Mouse (Mus musculus): ENCODE results near the gene Foxn1.

Gene Foxn1

GRCm38 (mm10) chr11:78400936-78401335 lies 14.6 kb upstream of the Foxn1 start:
- no peak for DNase-seq (ENCODE audit: low read depth)

- peak; percentile 68 for DNase-seq (ENCODE audit: low read depth)
Observed at GRCm38 (mm10) chr11:78399680-78400079, 13.3 kb upstream of the Foxn1 start.

DNA sequence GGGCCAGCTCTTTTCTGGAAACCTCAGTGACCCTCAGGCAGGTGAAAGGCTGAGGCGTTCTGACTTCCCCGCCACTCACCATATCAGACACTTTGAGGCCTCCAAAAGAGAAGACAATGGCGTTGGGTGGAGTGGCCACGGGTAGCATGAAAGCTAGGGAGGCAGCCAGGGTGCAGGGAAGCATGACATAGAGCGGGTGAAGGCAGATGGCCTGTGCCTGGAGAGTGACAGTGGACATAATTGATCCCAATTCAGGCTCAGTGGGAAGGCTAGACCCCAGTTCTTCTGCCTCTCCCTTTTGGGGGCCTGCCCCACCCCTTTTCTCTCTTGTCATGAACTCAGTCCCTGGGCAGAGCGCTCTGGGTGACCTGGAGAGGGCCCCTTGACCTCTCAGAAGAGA lies 11.9 kb upstream of the Foxn1 start:
- DNase-seq (ENCODE audit: low read depth) = no peak

GRCm38 (mm10) chr11:78397397-78397796 lies 11.0 kb upstream of the Foxn1 start:
- peak; percentile 63 for DNase-seq (ENCODE audit: low read depth)

DNA sequence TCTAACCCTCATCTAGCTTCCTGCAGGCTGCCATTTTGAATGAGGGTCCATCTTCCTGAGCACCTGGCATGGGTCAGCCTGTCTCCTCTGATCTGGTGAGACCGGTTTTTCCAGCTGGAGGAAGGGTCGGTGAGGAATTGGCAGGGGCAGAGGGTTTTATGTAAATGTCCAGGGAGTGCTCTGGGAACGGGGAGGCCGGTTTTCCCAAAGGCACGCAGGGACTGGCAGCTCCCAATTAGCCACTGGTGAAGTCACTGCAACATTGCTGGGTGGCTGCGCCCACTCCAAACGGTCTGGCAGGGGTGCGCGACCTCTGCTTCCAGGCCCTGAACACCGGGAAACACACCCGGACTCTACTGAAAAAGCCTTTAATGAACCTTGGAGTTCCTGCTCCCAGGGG lies 10.6 kb upstream of the Foxn1 start:
- DNase-seq (ENCODE audit: low read depth) = no peak

DNA sequence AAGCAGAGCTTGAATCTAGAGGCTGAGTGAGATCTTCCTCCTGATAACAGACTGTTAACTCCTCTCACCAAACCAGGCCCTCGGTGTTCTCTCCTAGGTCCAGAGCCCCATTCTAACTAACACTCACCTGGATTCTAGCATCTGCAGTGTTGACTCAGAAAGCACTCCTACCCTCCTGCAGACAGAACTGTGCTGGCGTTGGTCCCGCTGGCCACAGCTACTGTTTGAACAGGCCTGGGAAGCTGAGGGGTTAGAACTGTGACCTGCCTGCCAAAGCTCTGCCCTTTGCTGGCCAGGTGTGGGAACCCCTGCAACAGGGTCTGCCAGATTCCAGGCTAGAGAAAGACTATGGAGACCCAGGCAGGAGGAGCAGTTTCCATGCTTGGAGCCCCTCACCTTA lies 6.4 kb upstream of the Foxn1 start:
- DNase-seq (ENCODE audit: low read depth) = no peak

- DNase-seq (ENCODE audit: low read depth) = no peak
Observed at GRCm38 (mm10) chr11:78385776-78386175, 582 bp downstream of the Foxn1 start.

DNA sequence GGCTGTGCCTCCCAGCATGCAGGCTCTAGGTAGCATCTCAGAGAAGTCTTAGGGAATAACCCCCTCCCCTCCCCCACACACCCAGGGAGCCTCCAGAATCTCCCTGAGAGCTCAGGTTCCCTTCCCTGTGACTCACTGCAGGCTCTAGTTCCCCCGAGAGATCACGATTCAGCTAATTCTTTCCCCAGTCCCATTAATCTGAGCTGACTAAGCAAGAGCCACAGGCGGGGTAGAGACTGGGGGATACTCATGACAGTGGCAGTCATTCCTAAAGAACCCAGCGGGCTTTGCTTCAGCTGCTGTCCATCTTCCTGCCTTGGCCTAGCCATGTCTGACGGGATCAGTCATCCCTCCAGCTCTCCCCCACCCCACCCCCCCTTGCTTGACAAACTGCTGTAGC lies 3.7 kb downstream of the Foxn1 start:
- no peak for DNase-seq (ENCODE audit: low read depth)

DNA sequence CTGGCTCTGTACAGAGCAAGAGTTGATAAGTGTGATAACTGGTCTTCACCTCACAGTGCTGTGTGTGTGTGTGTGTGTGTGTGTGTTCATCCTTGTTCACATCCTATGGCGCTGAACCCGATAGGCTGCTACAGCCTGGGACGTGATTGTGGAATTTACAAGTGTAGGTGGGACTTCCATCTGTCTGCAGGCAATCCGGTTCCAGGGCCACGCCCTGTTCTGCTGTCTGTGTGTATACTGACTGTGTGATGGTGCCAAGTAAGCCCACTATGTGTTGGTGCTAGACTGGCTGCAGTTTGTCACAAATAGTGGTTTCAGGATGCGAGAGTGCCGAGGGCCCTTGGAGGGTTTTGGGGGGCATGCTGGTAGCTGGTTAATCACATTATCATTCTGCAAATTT lies 4.1 kb downstream of the Foxn1 start:
- DNase-seq (ENCODE audit: low read depth) = no peak

- DNase-seq (ENCODE audit: low read depth) = no peak
Observed at GRCm38 (mm10) chr11:78380996-78381395, 5.4 kb downstream of the Foxn1 start.

DNA sequence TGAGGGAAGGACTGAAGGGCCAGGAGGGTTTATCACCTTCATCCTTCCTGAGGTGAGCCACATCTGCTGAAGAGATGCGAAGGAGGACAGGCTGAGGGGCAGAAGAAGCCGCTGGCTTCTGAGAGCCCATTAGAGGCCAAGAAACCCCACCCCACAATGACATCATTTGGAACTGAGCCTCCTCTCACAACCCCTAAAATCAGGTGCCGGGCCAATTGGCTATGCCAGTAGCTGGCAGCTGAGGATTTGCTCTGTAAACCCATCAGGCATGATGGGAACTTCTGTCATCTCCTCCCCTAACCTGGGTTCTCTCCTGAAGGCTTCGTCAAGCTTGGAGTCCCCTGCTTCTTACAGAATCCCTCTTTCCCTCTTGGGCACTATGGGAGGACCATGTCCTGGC lies 6.0 kb downstream of the Foxn1 start:
- DNase-seq (ENCODE audit: low read depth) = no peak

GRCm38 (mm10) chr11:78377549-78378159 lies 8.7 kb downstream of the Foxn1 start:
- no peak for DNase-seq (ENCODE audit: low read depth)

DNA sequence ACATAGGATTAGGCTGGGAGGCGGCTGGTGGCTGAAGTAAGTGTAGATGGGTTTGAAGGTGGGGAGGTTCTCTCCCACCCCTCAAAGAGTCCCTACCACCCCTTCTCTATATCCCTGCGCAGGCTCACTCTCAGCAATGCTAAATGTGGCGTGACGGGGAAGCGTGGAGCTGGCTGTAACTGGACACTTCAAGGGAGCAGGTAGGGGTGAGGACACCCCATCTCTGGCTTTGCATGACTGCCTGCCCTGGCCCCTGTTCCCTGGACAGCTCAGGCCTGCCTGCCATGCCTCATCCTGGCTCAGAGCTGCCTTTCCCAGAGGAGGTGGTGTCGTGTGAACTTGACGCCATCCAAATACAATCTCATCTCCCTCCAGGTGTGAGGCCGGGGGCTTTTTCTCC lies 12.2 kb downstream of the Foxn1 start:
- DNase-seq (ENCODE audit: low read depth) = no peak

- DNase-seq (ENCODE audit: low read depth) = no peak
Observed at GRCm38 (mm10) chr11:78372610-78373009, 13.7 kb downstream of the Foxn1 start.

DNA sequence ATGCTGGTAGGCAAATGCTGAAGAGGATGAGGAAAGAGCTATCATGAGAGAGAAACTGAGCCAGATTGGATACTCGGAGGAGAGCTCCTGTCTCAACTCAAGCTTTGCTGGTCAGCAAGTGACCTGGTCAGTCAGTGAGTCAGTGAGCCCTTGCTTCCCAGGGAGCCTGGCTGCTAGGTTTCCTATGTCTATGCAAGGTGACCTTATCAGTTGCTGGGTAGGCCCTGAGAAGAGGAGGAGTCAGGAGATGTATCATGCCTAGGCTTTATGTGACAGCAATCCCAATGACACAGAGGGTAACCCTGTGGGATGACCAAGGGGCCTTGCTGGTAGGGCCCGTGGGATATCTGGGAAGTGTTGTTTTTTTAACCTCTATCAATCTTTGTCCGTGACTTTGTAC lies 14.2 kb downstream of the Foxn1 start:
- no peak for DNase-seq (ENCODE audit: low read depth)

- DNase-seq (ENCODE audit: low read depth) = no peak
Observed at GRCm38 (mm10) chr11:78371711-78372110, 14.6 kb downstream of the Foxn1 start.

GRCm38 (mm10) chr11:78370389-78370788 lies 16.0 kb downstream of the Foxn1 start:
- no peak for DNase-seq (ENCODE audit: low read depth)

DNA sequence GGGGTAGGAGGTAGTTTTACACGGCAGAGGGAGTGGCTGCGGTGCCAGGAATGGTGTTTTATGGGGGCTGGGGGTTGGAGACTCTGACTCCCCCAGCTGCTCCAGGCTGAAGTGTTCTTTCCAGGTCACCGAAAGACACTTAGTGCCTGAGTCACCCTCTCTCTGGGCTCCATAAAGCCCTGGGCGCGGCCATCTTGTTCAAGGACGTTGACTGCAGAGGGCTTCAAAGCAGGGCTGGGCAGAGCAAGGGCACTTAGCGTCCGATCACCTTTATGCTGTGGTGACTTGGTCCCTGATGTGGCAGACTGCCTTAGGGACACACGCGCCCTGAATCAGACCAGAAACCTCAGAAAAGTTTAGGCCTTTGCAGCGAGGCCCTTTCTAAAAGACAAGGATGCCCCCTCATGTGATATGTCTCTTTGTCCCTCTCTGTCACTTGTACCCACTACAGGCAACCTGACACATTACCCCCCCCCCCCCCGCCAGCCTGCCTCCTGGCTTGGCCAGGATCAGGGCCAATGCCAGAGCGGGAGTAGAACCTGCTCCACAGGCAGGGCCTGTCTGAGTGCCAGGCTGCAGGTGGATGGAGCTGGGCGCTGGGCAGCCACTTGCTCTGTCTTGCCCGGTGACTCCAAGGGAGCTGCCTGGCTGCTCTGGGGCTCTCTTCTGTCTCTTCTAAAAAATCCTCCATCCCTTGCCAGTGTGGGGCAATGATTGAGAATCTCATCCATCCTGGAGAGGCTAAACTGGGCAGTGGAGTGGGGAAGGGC lies 18.7 kb downstream of the Foxn1 start:
- DNase-seq (ENCODE audit: low read depth) = no peak

- no peak for DNase-seq (ENCODE audit: low read depth)
Observed at GRCm38 (mm10) chr11:78364103-78364502, 22.3 kb downstream of the Foxn1 start.

- no peak for DNase-seq (ENCODE audit: low read depth)
Observed at GRCm38 (mm10) chr11:78363309-78364007, 22.9 kb downstream of the Foxn1 start.

DNA sequence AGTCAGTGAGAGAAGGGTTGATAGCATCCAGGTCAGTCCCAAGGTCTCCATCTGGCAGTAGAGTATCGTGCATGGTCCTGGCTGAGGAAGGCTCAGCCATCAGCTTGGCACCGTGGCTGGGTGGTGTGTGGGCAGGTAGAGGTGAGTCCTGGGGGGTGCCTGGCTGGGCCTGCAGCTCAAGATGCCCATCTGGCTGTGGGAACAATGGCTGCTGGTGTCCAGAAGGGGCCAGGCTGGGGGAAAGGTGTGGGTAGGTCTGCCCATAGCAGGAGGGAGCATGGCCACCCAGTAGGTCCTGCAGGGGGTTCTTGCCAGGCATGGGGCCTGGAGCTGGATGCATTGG lies 25.6 kb downstream of the Foxn1 start:
- no peak for DNase-seq (ENCODE audit: low read depth)

DNA sequence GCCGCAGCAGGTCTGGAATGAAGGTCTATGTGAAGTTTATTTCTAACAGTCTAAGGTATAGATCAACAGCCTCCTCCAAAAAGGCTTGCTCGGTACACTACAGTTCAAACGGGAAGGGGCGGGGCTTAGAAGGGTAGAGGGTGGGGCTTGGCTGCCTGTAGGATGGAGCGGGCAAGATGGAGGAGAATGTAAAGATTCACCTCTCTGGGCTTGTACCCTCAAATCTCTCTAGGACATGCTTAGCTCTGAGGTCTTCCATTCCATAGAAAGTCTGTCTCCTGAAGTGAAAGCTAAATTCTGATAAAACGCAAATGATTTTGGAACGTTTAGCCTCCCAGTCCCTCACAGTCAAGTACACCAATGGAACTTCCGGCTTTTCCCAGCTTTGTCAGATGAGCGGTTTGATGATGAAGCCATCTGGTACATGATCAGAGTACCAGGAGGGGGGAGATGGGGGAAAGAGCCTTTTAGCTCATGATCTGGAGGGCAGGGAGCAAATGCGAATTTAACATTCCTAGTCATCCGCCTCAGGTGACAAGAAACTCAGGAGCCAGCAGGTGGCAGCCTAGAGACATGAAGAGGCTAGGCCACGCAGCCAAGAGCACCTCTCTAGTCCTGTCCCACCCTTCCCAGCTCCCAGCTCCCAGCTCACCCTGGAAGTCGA lies 26.1 kb downstream of the Foxn1 start:
- peak; percentile 78 for DNase-seq (ENCODE audit: low read depth)

Measured in c-Kit-positive CD71-negative TER-119-negative erythroid progenitor cells, embryonic 14.5 days (primary cell).